Mouse (Mus musculus) intestine, embryonic 14.5 days (tissue): ENCODE results near the gene Acta2. TPM values are rescaled to one million over a fixed set of nuclear protein-coding genes. Genes with fewer than 3 reads are reported as not detected.
A peak's percentile ranks its signal among the peaks of the same experiment; 100 is the strongest.
"Not testable (repeated sequence)": the region's sequence is repeated elsewhere in the genome, so short reads cannot be mapped to it uniquely, and the experiment has no call there.

ENCODE experiments used
- ATAC-seq: fragments of 200-750 bp; cut with Nextera tagmentation; replicated peaks from 2 replicates; pipeline ENCODE4 v1.8.0; 2017; ENCODE audit warnings: low read depth, moderate number of reproducible peaks, moderate TSS enrichment, moderate library complexity; ENCODE audit not compliant: low FRiP score, low TSS enrichment
- DNase-seq: peaks from one replicate; pipeline ENCODE4 v3.0.0-alpha.2; 2018; ENCODE audit warnings: low spot score
- H3K27ac ChIP-seq: fragments of 300-500 bp; sonication (generic); 2 replicates; pipeline ENCODE4 v1.5.1; 2014; ENCODE audit warnings: low read depth, mild to moderate bottlenecking, control low read depth
- H3K27me3 ChIP-seq: fragments of 300-500 bp; sonication (generic); replicated peaks from 2 replicates; pipeline ENCODE4 v1.6.1; 2014; ENCODE audit warnings: low read length, control low read depth; ENCODE audit not compliant: control insufficient read depth, insufficient read depth
- H3K36me3 ChIP-seq: fragments of 300-500 bp; sonication (generic); 2 replicates; pipeline ENCODE4 v1.6.1; 2014; ENCODE audit warnings: low read length, control low read depth; ENCODE audit not compliant: control insufficient read depth, insufficient read depth
- H3K4me1 ChIP-seq: fragments of 300-500 bp; sonication (generic); replicated peaks from 2 replicates; pipeline ENCODE4 v1.6.1; 2014; ENCODE audit warnings: low read length, control low read depth, mixed read lengths; ENCODE audit not compliant: control insufficient read depth, insufficient read depth
- H3K4me2 ChIP-seq: fragments of 300-500 bp; sonication (generic); 2 replicates; pipeline ENCODE4 v1.6.1; 2014; ENCODE audit warnings: low read length
- H3K4me3 ChIP-seq: fragments of 300-500 bp; sonication (generic); 2 replicates; pipeline ENCODE4 v1.5.1; 2014; ENCODE audit warnings: low read depth, low read length, control low read depth, mixed read lengths
- H3K9ac ChIP-seq: fragments of 300-500 bp; sonication (generic); 2 replicates; pipeline ENCODE4 v1.6.1; 2014; ENCODE audit warnings: mild to moderate bottlenecking, low read length
- H3K9me3 ChIP-seq: fragments of 300-500 bp; sonication (generic); 2 replicates; pipeline ENCODE4 v1.6.1; 2016; ENCODE audit warnings: low read length, control low read depth; ENCODE audit not compliant: control insufficient read depth
- WGBS: fragments of 180-500 bp; shearing (Covaris S2); extraction: QIAGEN DNeasy Blood & Tissue Kit; methylation state at CpG from one replicate; pipeline ENCODE4 v1.1.7; 2014; 5-methylcytosine and 5-hydroxymethylcytosine counted together
- polyA plus RNA-seq: library from polyadenylated mRNA; unstranded; fragments of >200 nt; fragmentation: Nextera tagmentation; extraction: Ambion mirVana; gene quantifications from 2 replicates; pipeline ENCODE4 v1.2.1, GENCODE M21; 2014

The Acta2 gene
- polyA plus RNA-seq, 1 experiment from 2014 or later = 1,786 TPM

- H3K4me2 ChIP-seq = no peak overlapping the region
These were observed 42.7 kb downstream of the Acta2 start for GRCm38 (mm10) chr19:34212489-34213250.

GRCm38 (mm10) chr19:34210841-34211240, 44.5 kb downstream of the Acta2 start:
- 53% methylated on average over 2 of the region's 2 CpGs for WGBS
- Histone ChIP-seq H3K27ac (0 out of 2 replicates have a peak overlapping the region, but pooled peaks have one; percentile 38), H3K9me3 (no peaks in the 10 kb centered on the region), H3K4me3 (no peak overlapping the region), H3K9ac (no peak overlapping the region), H3K4me2 (no peak overlapping the region), H3K27me3 (no peaks in the 10 kb centered on the region), H3K4me1 (0 out of 2 replicates have a peak, but pooled peaks cover 6% of the 10 kb centered on the region), H3K36me3 (no peaks in the 10 kb centered on the region)
- no peak for DNase-seq
- ATAC-seq = peak; percentile 46; the same call in 1 of the 2 replicates

More at GRCm38 (mm10) chr19:34212489-34213250, 42.7 kb downstream of the Acta2 start:
- DNase-seq (no peak), ATAC-seq (no peak)
- Histone ChIP-seq H3K4me1 (0 out of 2 replicates have a peak, but pooled peaks cover 12% of the 10 kb centered on the region), H3K4me3 (no peak overlapping the region), H3K27ac (no peak overlapping the region), H3K36me3 (no peaks in the 10 kb centered on the region), H3K9ac (no peak overlapping the region), H3K9me3 (no peaks in the 10 kb centered on the region), H3K27me3 (no peaks in the 10 kb centered on the region)
- WGBS = 75% methylated on average over 12 of the region's 12 CpGs

- no peak for DNase-seq
- 0 out of 2 replicates have a peak, but pooled peaks have one; percentile 24 for ATAC-seq
- H3K9ac ChIP-seq = no peak overlapping the region
- H3K4me2 ChIP-seq = no peak overlapping the region
- peak overlapping the region; percentile 38; the same call in 1 of the 2 replicates for H3K27ac ChIP-seq
- H3K36me3 ChIP-seq = no peaks in the 10 kb centered on the region
- H3K4me1 ChIP-seq = 0 out of 2 replicates have a peak, but pooled peaks cover 6% of the 10 kb centered on the region
- H3K4me3 ChIP-seq = no peak overlapping the region
- no peaks in the 10 kb centered on the region for H3K27me3 ChIP-seq
- H3K9me3 ChIP-seq = no peaks in the 10 kb centered on the region
- 70% methylated on average over 8 of the region's 8 CpGs for WGBS
These were observed 45.3 kb downstream of the Acta2 start for GRCm38 (mm10) chr19:34209930-34210581.

- Histone ChIP-seq H3K9ac (no peak overlapping the region), H3K27ac (no peak overlapping the region), H3K9me3 (no peaks in the 10 kb centered on the region), H3K27me3 (no peaks in the 10 kb centered on the region), H3K4me2 (0 out of 2 replicates have a peak overlapping the region, but pooled peaks have one; percentile 1), H3K4me1 (0 out of 2 replicates have a peak, but pooled peaks cover 6% of the 10 kb centered on the region), H3K4me3 (no peak overlapping the region), H3K36me3 (no peaks in the 10 kb centered on the region)
- WGBS = 58% methylated on average over 3 of the region's 3 CpGs
- DNase-seq (no peak), ATAC-seq (peak; percentile 94)
These were observed 46.4 kb downstream of the Acta2 start for GRCm38 (mm10) chr19:34209031-34209430.

GRCm38 (mm10) chr19:34206760-34207440, 48.5 kb downstream of the Acta2 start:
- Histone ChIP-seq H3K4me2 (no peak overlapping the region), H3K9me3 (no peaks in the 10 kb centered on the region), H3K4me3 (no peak overlapping the region), H3K27me3 (no peaks in the 10 kb centered on the region), H3K36me3 (no peaks in the 10 kb centered on the region), H3K27ac (no peak overlapping the region), H3K4me1 (0 out of 2 replicates have a peak, but pooled peaks cover 4% of the 10 kb centered on the region), H3K9ac (no peak overlapping the region)
- no peak for DNase-seq
- WGBS = 77% methylated on average over 8 of the region's 8 CpGs
- ATAC-seq = no peak

- H3K4me2 ChIP-seq, H3K27me3 ChIP-seq, H3K4me3 ChIP-seq, H3K9ac ChIP-seq, ATAC-seq, H3K4me1 ChIP-seq, DNase-seq, H3K27ac ChIP-seq, H3K36me3 ChIP-seq, H3K9me3 ChIP-seq: not testable (repeated sequence)
- 77% methylated on average over 3 of the region's 4 CpGs for WGBS
These were observed 49.3 kb downstream of the Acta2 start for GRCm38 (mm10) chr19:34206128-34206527.

- no peaks in the 10 kb centered on the region for H3K36me3 ChIP-seq
- H3K4me2 ChIP-seq = no peak overlapping the region
- H3K9ac ChIP-seq = no peak overlapping the region
- 80% methylated on average over 2 of the region's 2 CpGs for WGBS
- H3K27me3 ChIP-seq = no peaks in the 10 kb centered on the region
- H3K27ac ChIP-seq = no peak overlapping the region
- DNase-seq (no peak), ATAC-seq (no peak)
- no peaks in the 10 kb centered on the region for H3K4me1 ChIP-seq
- H3K4me3 ChIP-seq = no peak overlapping the region
- H3K9me3 ChIP-seq = no peaks in the 10 kb centered on the region
These were observed 52.7 kb downstream of the Acta2 start for GRCm38 (mm10) chr19:34202668-34203067.

GRCm38 (mm10) chr19:34199488-34199887, 55.9 kb downstream of the Acta2 start:
- DNase-seq (no peak), ATAC-seq (no peak)
- Histone ChIP-seq H3K27me3 (no peaks in the 10 kb centered on the region), H3K4me1 (peaks cover 4% of the 10 kb centered on the region; the same call in 1 of the 2 replicates), H3K4me3 (no peak overlapping the region), H3K9me3 (no peaks in the 10 kb centered on the region), H3K36me3 (no peaks in the 10 kb centered on the region), H3K27ac (no peak overlapping the region), H3K4me2 (no peak overlapping the region), H3K9ac (no peak overlapping the region)
- WGBS = 62% methylated on average over 2 of the region's 2 CpGs
